Mouse (Mus musculus) lung, adult 2 months (tissue): Measurements from ENCODE around the gene 4930519G04Rik. TPM values are rescaled to one million over a fixed set of nuclear protein-coding genes. Genes with fewer than 3 reads are reported as not detected.
"Not testable (repeated sequence)": the region's sequence is repeated elsewhere in the genome, so short reads cannot be mapped to it uniquely, and the experiment has no call there.

ENCODE experiments used
- DNase-seq: peaks from one replicate; pipeline ENCODE4 v3.0.0; 2022
- H3K4me1 ChIP-seq: fragments of 200-500 bp; 2 replicates; pipeline ENCODE4 v1.6.1; 2011; ENCODE audit warnings: low read length; ENCODE audit not compliant: control insufficient read depth, insufficient read depth
- H3K4me3 ChIP-seq: fragments of 200-500 bp; replicated peaks from 2 replicates; pipeline ENCODE3; 2011; ENCODE audit warnings: low read depth, mild to moderate bottlenecking, control low read depth, low read length; ENCODE audit errors: extremely low read depth
- CTCF ChIP-seq: fragments of 200-500 bp; IDR thresholded peaks from 2 replicates; pipeline ENCODE4 v1.5.1; 2011; ENCODE audit warnings: mild to moderate bottlenecking, low read length, control low read depth; ENCODE audit not compliant: insufficient read depth
- POLR2A ChIP-seq: fragments of 200-500 bp; IDR thresholded peaks from 2 replicates; pipeline ENCODE4 v1.6.1; 2011; ENCODE audit warnings: low read depth, mild to moderate bottlenecking, control low read depth, low read length, borderline replicate concordance; ENCODE audit errors: extremely low read depth
- WGBS: fragments of 180-500 bp; shearing (Covaris S2); methylation state at CpG from one replicate; pipeline ENCODE4 v1.1.7; 2018; 5-methylcytosine and 5-hydroxymethylcytosine counted together
- polyA plus RNA-seq: library from polyadenylated mRNA; depleted of rRNA; stranded (reverse); fragments of >200 nt; gene quantifications from 2 replicates; pipeline ENCODE4 v1.2.3, GENCODE M21; 2012

4930519G04Rik gene
- polyA plus RNA-seq, 1 experiment, result not detected

DNA sequence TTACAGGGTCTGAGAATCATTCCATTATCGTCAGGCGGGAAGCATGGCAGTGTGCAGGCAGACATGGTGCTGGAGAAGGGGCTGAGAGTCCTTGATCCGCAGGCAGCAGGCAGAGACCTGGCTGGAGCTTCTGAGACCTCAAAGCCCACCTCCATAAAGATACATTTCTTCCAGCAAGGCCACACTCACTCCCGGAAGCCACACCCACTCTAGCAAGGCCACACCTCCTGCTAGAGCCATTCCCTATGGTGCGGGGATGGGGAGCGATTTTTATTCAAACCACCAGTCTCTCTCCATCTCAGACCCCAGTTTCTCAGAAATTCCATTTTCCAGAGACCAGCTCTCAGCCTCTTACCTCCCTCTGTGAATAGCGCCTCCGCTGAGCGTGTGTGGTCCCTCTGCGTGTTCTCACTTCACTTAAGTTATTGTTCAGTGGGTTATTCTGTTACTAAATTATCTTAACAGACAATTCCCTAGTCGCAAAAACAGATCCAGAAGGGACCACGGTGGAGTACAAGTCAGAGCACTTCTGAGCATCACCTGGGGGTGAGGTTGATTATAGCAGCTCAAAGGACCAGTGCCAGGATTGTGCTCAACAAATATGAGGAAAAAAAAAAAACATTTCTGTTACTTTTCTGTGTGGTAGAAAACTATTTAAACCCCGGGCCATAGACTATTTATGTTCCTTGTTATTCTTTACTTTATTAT lies 55.3 kb downstream of the 4930519G04Rik start:
- Histone ChIP-seq H3K4me3 (no peak overlapping the region), H3K4me1 (0 out of 2 replicates have a peak, but pooled peaks cover 2% of the 10 kb centered on the region)
- TF ChIP-seq POLR2A (no peak), CTCF (no peak)
- WGBS, result 62% methylated on average over 13 of the region's 13 CpGs
- DNase-seq, result no peak

DNA sequence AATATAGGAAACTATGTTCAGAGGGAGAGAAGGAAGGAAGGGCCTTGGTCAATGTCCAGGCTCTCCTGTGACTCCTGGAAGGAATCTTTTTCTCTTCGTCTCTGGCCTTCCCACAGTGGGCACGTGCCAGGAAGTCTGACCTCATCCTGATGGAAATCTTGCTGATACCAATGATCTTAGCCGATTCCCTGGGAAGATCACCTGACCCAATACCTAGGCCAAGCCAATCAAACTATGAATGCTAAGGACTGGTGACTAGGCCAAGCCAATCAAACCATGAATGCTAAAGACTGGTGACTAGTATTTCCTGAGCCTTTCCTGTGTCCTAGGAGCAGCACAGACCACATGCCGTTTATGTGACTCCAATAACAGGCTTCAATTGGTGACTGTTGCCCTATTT lies 60.2 kb downstream of the 4930519G04Rik start:
- TF ChIP-seq POLR2A (no peak), CTCF (no peak)
- peaks cover 2% of the 10 kb centered on the region; the same call in 1 of the 2 replicates for H3K4me1 ChIP-seq
- no peak overlapping the region for H3K4me3 ChIP-seq
- WGBS, result 42% methylated on average over 4 of the region's 4 CpGs
- no peak for DNase-seq

DNA sequence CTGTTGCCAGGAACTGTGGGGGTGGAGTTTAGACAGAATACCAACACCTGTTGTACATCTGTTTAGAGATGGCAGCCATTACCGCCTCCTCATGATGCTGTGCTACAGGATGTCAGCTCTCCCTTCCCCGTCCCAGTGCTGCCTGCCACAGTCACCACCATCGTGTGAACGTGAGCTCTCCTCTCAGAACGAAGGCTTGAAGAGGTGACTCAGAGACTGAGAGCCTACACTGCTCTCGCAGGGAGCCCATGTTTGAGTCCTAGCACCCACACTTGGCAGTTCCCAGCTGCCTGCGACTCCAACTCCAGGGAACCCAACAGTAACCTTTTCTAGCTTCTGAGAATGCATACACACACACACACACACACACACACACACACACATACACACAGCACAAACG lies 61.4 kb downstream of the 4930519G04Rik start:
- 64% methylated on average over 8 of the region's 8 CpGs for WGBS
- TF ChIP-seq CTCF (no peak), POLR2A (no peak)

DNA sequence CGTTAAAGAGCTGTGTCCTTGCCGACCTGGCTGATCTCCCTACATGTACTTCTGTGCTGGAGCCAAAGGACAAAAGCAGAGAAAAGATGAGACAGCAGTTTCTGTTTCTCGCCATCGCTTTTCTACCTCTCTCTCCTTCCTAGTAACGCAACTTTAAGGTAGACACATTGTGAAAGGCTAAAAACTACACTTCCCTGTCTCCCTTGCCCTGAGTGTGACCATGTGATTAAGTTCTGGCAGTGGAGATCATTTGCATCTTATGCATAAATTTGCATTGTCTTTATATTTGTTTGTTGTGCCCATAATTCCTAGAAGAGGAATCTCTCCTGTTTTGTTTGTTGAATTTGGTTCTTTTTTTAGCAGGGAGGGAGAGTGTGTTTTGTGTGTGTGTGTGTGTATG lies 62.4 kb downstream of the 4930519G04Rik start:
- Histone ChIP-seq H3K4me1 (peaks cover 2% of the 10 kb centered on the region; the same call in 1 of the 2 replicates), H3K4me3 (no peak overlapping the region)
- WGBS, result 72% methylated on average over 5 of the region's 5 CpGs
- TF ChIP-seq CTCF, result no peak
- DNase-seq, result no peak

More for the DNA sequence above, 61.4 kb downstream of the 4930519G04Rik start:
- no peak for DNase-seq
- H3K4me3 ChIP-seq, result no peak overlapping the region
- peaks cover 2% of the 10 kb centered on the region; the same call in 1 of the 2 replicates for H3K4me1 ChIP-seq

DNA sequence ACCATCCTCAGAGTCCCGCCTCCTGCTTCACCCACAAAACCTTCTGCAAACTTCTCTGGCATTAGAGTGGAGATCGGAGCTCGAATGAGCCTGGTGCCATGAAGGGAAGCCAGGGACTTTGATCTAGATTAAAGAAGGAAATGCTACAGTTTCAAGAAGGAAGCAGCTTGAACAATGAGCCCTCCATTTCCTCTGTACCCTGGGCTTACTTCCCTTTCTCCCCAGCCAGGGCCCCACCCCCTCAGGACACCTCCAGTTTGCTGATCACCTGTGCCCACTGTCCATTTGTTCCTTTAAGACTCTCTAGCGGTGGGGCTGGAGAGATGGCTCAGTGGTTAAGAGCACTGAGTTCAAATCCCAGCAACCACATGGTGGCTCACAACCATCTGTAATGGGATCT lies 63.3 kb downstream of the 4930519G04Rik start:
- no peak overlapping the region for H3K4me3 ChIP-seq
- WGBS, result 43% methylated on average over 4 of the region's 4 CpGs
- DNase-seq, result no peak
- TF ChIP-seq POLR2A, result no peak
- no peak for TF ChIP-seq CTCF
- peaks cover 2% of the 10 kb centered on the region; the same call in 1 of the 2 replicates for H3K4me1 ChIP-seq

DNA sequence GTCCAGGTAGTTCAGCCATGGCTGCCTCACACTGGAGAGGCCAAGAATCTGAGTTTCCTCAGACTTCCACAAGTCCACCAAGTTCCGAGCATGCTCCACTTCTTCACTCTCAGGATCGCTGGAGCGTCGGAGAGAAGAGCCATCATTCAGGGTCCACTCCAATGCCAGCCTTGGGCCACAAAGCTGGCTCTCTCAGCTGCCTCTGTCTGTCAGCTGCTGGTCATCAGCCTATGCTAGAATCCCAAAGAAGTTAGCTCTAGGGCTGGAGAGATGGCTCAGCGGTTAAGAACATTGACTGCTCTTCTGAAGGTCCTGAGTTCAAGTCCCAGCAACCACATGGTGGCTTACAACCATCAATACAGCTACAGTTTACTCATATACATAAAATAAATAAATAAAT lies 63.9 kb downstream of the 4930519G04Rik start:
- WGBS, result 92% methylated on average over 5 of the region's 5 CpGs
- H3K4me3 ChIP-seq, DNase-seq, H3K4me1 ChIP-seq: not testable (repeated sequence)

DNA sequence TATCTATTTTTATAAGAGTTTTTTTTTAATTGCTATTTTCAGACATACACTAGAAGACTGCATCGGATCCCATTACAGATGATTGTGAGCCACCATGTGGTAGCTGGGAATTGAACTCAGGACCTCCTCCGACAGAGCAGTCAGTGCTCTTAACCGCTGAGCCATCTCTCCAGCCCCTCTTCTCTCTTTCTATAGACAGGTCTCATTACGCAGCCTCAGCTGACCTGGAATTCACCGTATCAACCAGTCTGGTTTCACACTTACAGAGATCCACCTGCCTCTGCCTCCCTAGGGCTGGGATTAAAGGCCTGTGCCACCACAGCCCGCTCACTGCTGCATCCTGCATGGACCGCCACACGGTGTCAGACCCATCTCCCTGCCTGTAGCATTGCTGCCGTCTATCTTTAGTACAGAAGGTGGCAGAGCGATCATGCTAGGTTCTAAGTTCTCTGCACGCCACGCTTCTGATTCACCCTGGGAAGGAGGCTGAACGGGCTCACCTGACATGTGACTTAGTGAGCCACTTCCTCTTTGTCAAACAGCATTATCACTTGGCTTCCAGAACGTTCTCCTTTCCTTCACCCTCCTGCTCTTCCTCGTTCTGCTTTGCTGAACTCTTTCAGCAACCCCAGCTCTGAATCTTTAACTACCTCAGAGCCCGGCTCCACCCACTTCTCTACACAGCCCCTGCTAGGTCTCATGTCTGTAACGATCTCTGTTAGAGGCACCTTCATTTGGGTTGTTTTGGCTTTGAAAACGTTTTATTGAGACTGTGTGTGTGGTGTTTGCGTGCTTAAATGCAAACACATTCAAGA lies 68.3 kb downstream of the 4930519G04Rik start:
- peak; percentile 8 for DNase-seq
- TF ChIP-seq CTCF, result no peak
- no peak for TF ChIP-seq POLR2A
- H3K4me3 ChIP-seq, result no peak overlapping the region
- WGBS, result 50% methylated on average over 19 of the region's 19 CpGs
- H3K4me1 ChIP-seq, result no peaks in the 10 kb centered on the region

DNA sequence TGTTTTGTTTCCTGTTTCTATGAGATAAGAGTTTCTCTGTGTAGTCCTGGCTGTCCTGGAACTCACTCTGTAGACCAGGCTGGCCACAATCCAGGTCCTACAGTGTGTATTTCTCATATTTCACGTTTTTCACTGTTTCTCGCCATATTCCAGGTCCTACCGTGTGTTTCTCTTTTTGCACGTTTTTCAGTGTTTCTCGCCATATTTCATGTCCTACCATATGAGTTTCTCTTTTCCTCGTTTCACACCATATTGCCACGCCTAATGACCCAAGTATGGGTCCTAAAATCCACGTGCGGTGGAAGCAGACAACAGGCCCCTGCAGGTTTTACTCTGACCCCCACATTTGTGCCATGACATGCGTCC lies 68.9 kb downstream of the 4930519G04Rik start:
- WGBS, result 51% methylated on average over 10 of the region's 10 CpGs
- TF ChIP-seq CTCF (no peak), POLR2A (no peak)
- DNase-seq, result no peak
- H3K4me3 ChIP-seq, result no peak overlapping the region
- no peaks in the 10 kb centered on the region for H3K4me1 ChIP-seq

DNA sequence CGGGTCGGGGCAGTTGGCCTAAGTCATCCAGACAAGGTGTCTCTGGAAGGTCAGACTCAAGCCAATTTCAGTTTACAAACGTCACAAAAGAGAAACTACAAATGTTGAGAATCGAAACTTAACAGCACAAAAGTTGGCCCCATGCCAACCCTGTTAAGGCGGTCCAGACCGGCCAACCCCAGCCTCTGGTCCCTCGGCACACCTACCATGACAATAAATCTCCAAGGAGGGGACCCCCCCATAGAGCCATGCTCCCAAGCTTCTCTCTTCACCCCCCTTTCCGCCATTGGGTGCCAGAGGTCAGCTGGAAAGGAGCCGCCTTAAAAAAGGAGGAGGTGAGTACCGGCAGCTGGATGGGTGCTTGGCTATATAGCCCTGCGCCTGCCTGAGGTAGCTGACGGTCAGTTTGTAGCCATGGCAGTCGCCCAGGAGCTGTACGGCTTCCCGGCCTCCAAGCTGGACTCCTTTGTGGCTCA lies 69.6 kb downstream of the 4930519G04Rik start, which contains the start of gene Oasl1:
Gene Oasl1 (plus strand): TSS at position 243 of the 476 bp plus-strand sequence.
- 10% methylated on average over 15 of the region's 15 CpGs for WGBS
- DNase-seq, result peak; percentile 64
- H3K4me1 ChIP-seq, result no peaks in the 10 kb centered on the region
- peak within 1 kb of the TSS; percentile 79 for H3K4me3 ChIP-seq
- no peak for TF ChIP-seq CTCF
- TF ChIP-seq POLR2A, result no peak

DNA sequence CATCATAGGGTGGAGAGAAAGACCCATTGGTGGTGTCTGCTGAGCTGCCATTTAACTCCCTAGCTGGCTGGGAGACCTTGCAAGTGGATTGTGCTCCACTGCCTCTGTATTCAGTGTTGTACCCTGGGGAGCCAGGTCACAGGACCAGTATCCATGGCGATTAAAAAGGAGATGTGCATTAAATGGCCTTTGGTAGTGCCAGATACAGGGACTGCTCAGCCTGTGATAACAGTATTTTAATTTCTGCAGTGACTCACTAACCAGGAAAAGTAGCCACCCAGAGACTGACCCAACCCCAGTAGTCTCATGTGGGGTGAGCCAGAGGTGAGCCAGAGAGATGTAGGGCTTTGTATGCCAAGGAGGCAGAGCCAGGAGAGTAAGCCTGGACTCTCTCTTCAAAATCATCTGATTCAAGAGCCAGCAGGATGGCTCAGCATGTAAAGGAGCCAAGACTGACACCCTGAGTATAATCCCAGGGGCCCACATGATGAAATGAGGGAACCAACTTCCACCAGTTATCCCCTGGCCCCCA lies 72.8 kb downstream of the 4930519G04Rik start:
- Histone ChIP-seq H3K4me3 (no peak overlapping the region), H3K4me1 (no peaks in the 10 kb centered on the region)
- TF ChIP-seq CTCF (no peak), POLR2A (no peak)
- WGBS, result 69% methylated on average over 1 of the region's 1 CpGs
- DNase-seq, result no peak
